Mouse (Mus musculus) kidney, embryonic 14.5 days (tissue): Measurements from ENCODE around the gene Stab1. TPM values are rescaled to one million over a fixed set of nuclear protein-coding genes. Genes with fewer than 3 reads are reported as not detected.

Experiments used
- ATAC-seq: fragments of 200-750 bp; cut with Nextera tagmentation; 2 replicates; pipeline ENCODE4 v1.8.0; 2017; ENCODE audit warnings: moderate number of reproducible peaks, mild to moderate bottlenecking, moderate TSS enrichment, moderate library complexity; ENCODE audit not compliant: low FRiP score, low TSS enrichment
- H3K27ac ChIP-seq: fragments of 300-500 bp; sonication (generic); 2 replicates; pipeline ENCODE4 v1.5.1; 2014; ENCODE audit warnings: low read depth, mild to moderate bottlenecking, low read length, moderate library complexity, mixed read lengths
- H3K27me3 ChIP-seq: fragments of 300-500 bp; sonication (generic); 2 replicates; pipeline ENCODE4 v1.6.1; 2014; ENCODE audit warnings: mild to moderate bottlenecking, low read length; ENCODE audit not compliant: control insufficient read depth, insufficient read depth
- H3K36me3 ChIP-seq: fragments of 300-500 bp; sonication (generic); 2 replicates; pipeline ENCODE4 v1.6.1; 2014; ENCODE audit warnings: low read length, mixed read lengths; ENCODE audit not compliant: control insufficient read depth, insufficient read depth
- H3K4me1 ChIP-seq: fragments of 300-500 bp; sonication (generic); 2 replicates; pipeline ENCODE4 v1.6.1; 2014; ENCODE audit warnings: low read length, mixed read lengths; ENCODE audit not compliant: control insufficient read depth, insufficient read depth
- H3K4me2 ChIP-seq: fragments of 300-500 bp; sonication (generic); replicated peaks from 2 replicates; pipeline ENCODE4 v1.6.1; 2014; ENCODE audit warnings: low read depth, mild to moderate bottlenecking, low read length
- H3K4me3 ChIP-seq: fragments of 300-500 bp; sonication (generic); 2 replicates; pipeline ENCODE4 v1.5.1; 2014; ENCODE audit warnings: mild to moderate bottlenecking, low read length
- H3K9ac ChIP-seq: fragments of 300-500 bp; sonication (generic); 2 replicates; pipeline ENCODE4 v1.6.1; 2014; ENCODE audit warnings: low read depth, mild to moderate bottlenecking, low read length, moderate library complexity
- H3K9me3 ChIP-seq: fragments of 300-500 bp; sonication (generic); 2 replicates; pipeline ENCODE4 v1.6.1; 2016; ENCODE audit warnings: low read length; ENCODE audit not compliant: control insufficient read depth
- WGBS: fragments of 180-500 bp; shearing (Covaris S2); extraction: QIAGEN DNeasy Blood & Tissue Kit; methylation state at CpG from one replicate; pipeline ENCODE4 v1.1.7; 2014; 5-methylcytosine and 5-hydroxymethylcytosine counted together
- polyA plus RNA-seq: library from polyadenylated mRNA; unstranded; fragments of >200 nt; fragmentation: Nextera tagmentation; extraction: Ambion mirVana; gene quantifications from 2 replicates; pipeline ENCODE4 v1.2.1, GENCODE M21; 2014

Gene Stab1
- polyA plus RNA-seq, 1 experiment from 2014 or later, result 41.1 TPM

- no peak overlapping the region for H3K9ac ChIP-seq
- peaks cover 26% of the 10 kb centered on the region; the same call in 1 of the 2 replicates for H3K4me1 ChIP-seq
- 81% methylated on average over 8 of the region's 8 CpGs for WGBS
- H3K27me3 ChIP-seq, result no peaks in the 10 kb centered on the region
- no peaks in the 10 kb centered on the region for H3K9me3 ChIP-seq
- no peaks in the 10 kb centered on the region for H3K36me3 ChIP-seq
- H3K27ac ChIP-seq, result no peak overlapping the region
- no peak for ATAC-seq
- H3K4me3 ChIP-seq, result no peak overlapping the region
- H3K4me2 ChIP-seq, result no peak overlapping the region
Observed at GRCm38 (mm10) chr14:31164067-31164466, 4.4 kb downstream of the Stab1 start.

DNA sequence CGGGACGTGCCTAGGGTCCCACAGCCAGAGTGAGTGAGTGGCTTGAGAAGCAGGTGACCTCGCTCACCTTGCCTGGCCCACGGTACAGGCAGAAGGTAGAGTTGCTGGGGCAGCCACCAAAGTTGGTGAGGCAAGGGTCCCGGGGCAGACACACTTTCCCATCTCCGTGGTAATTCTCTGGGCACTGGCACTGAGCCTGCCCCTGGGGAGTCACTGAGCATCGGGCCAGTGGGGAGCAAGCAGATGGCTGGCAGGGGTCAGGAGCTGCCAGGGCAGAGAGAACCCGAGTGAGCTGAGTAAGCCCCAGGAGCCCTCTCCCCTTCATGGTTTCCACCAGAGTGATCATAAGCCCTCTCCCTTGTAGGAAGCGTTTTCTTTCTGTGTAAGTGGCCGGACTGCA is 6.8 kb downstream of the Stab1 start:
- 65% methylated on average over 10 of the region's 10 CpGs for WGBS
- no peak for ATAC-seq

DNA sequence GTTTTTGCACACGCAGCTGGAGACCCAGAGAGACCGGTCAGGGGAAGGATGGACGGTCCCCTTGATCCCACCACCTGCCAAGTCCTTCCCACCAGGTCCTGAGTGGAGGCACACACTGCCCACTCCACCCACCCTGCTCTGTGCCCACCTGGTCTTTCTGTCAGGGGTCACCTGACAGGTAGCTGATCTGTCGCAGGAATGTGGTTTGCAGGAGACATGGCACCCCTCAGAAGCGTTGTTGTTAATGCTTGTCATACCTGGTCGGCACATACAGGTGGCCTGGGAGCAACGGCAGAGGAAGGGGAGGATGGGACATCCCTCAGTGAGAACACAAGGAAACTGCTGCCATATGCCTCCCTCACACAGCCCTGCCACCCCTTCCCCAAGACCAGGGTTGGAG is 7.2 kb downstream of the Stab1 start:
- H3K4me2 ChIP-seq, result no peak overlapping the region
- H3K9ac ChIP-seq, result no peak overlapping the region
- no peaks in the 10 kb centered on the region for H3K36me3 ChIP-seq
- H3K4me3 ChIP-seq, result no peak overlapping the region
- peaks cover 20% of the 10 kb centered on the region; the same call in 1 of the 2 replicates for H3K4me1 ChIP-seq
- H3K27me3 ChIP-seq, result no peaks in the 10 kb centered on the region
- H3K9me3 ChIP-seq, result no peaks in the 10 kb centered on the region
- 86% methylated on average over 7 of the region's 7 CpGs for WGBS
- no peak for ATAC-seq
- no peak overlapping the region for H3K27ac ChIP-seq

More for the DNA sequence above, 6.8 kb downstream of the Stab1 start:
- H3K4me3 ChIP-seq, result no peak overlapping the region
- H3K4me2 ChIP-seq, result no peak overlapping the region
- H3K9ac ChIP-seq, result no peak overlapping the region
- H3K27ac ChIP-seq, result no peak overlapping the region
- H3K4me1 ChIP-seq, result peaks cover 24% of the 10 kb centered on the region; the same call in 1 of the 2 replicates
- H3K36me3 ChIP-seq, result no peaks in the 10 kb centered on the region
- no peaks in the 10 kb centered on the region for H3K9me3 ChIP-seq
- no peaks in the 10 kb centered on the region for H3K27me3 ChIP-seq

DNA sequence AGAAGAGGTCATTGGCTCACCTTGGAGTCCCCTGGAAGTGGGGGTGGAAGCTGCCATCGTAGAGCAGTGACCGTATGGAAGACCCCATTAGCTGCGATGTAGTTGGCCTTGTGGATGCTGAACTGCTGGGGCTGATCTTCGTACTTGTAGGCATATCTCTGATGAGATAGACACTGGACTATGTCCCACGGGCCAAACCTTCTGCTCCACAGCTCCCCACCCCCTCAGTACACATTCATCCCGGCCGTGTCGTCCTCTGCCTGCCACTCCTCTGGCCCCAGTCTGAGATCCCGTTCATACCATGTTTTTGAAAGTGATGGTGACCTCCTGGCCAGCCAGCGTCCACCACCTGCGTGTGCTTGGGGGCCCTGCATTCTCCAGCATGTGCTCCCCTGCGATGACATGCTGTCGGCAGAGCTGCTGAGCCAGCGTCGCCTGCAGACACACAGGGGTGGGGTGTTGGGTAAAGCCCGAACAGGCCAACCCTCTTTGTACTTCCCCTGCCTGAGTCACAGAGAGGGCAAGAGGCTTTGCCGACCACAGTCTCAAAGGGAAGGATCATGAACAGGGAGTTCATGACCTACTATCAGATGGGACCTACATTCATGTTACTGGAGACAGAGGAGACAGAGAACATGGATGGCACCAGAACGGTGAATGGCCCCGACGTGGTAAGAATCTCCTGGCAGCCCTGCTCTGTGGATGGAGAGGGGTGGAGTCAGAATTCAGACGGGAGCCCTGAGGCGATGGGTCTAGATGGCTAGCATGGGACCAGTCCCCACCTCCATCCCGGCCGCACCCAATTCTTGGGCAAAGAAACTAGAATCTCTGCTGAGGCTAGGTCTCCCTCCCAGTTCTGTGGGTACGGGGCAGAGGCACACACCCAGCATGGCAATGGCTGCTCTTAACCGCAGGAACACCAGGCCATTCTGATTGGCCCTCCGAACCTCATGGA is 8.0 kb downstream of the Stab1 start:
- Histone ChIP-seq H3K4me3 (no peak overlapping the region), H3K27ac (no peak overlapping the region), H3K9ac (no peak overlapping the region), H3K27me3 (no peaks in the 10 kb centered on the region), H3K4me2 (no peak overlapping the region), H3K4me1 (peaks cover 14% of the 10 kb centered on the region; the same call in 1 of the 2 replicates), H3K9me3 (no peaks in the 10 kb centered on the region), H3K36me3 (no peaks in the 10 kb centered on the region)
- whole genome bisulfite sequencing, result 73% methylated on average over 27 of the region's 27 CpGs
- no peak for ATAC-seq

- H3K27ac ChIP-seq, result no peak overlapping the region
- no peak overlapping the region for H3K4me3 ChIP-seq
- H3K9ac ChIP-seq, result no peak overlapping the region
- no peaks in the 10 kb centered on the region for H3K9me3 ChIP-seq
- no peak for ATAC-seq
- 86% methylated on average over 11 of the region's 11 CpGs for WGBS
- no peaks in the 10 kb centered on the region for H3K27me3 ChIP-seq
- H3K36me3 ChIP-seq, result peaks cover 19% of the 10 kb centered on the region
- no peak overlapping the region for H3K4me2 ChIP-seq
- H3K4me1 ChIP-seq, result no peaks in the 10 kb centered on the region
Observed at GRCm38 (mm10) chr14:31145694-31146093, 22.7 kb downstream of the Stab1 start.

GRCm38 (mm10) chr14:31141011-31141410 is 27.4 kb downstream of the Stab1 start:
- 92% methylated on average over 14 of the region's 14 CpGs for WGBS
- H3K27ac ChIP-seq, result no peak overlapping the region
- no peak for ATAC-seq
- no peak overlapping the region for H3K4me3 ChIP-seq
- no peaks in the 10 kb centered on the region; the same call in none of the 2 replicates for H3K4me1 ChIP-seq
- no peaks in the 10 kb centered on the region for H3K9me3 ChIP-seq
- no peak overlapping the region for H3K4me2 ChIP-seq
- H3K36me3 ChIP-seq, result peaks cover 64% of the 10 kb centered on the region
- no peaks in the 10 kb centered on the region for H3K27me3 ChIP-seq
- no peak overlapping the region for H3K9ac ChIP-seq

- H3K9ac ChIP-seq, result no peak overlapping the region
- no peak for ATAC-seq
Observed at GRCm38 (mm10) chr14:31140141-31140540, 28.3 kb downstream of the Stab1 start.

DNA sequence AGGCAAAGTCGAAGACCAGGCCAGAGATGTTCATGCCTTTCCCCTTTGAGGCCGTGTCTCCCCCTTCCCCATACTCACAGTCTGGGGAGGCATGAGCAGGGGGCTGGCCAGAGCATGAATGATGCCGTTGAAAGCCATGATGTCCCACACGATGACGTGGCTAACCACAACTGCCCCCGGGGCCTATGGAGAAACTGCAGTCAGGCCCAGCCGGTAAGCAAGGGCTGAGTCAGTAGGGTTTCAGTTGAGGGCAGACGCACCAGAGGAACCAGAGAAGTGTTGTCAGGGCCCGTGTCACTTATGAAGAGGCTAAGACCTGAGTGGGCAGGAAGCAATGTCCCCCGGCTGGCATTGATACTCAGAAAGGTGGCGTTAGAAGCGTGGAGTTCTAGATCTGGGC is 28.8 kb downstream of the Stab1 start:
- no peak overlapping the region for H3K27ac ChIP-seq
- H3K4me3 ChIP-seq, result no peak overlapping the region
- ATAC-seq, result no peak
- peaks cover 78% of the 10 kb centered on the region for H3K36me3 ChIP-seq
- H3K4me1 ChIP-seq, result no peaks in the 10 kb centered on the region; the same call in none of the 2 replicates
- no peaks in the 10 kb centered on the region for H3K27me3 ChIP-seq
- H3K9me3 ChIP-seq, result no peaks in the 10 kb centered on the region
- no peak overlapping the region for H3K4me2 ChIP-seq
- no peak overlapping the region for H3K9ac ChIP-seq
- 92% methylated on average over 12 of the region's 12 CpGs for WGBS

More at GRCm38 (mm10) chr14:31140141-31140540, 28.3 kb downstream of the Stab1 start:
- Histone ChIP-seq H3K27ac (no peak overlapping the region), H3K9me3 (no peaks in the 10 kb centered on the region), H3K27me3 (no peaks in the 10 kb centered on the region), H3K4me1 (no peaks in the 10 kb centered on the region; the same call in none of the 2 replicates), H3K4me2 (no peak overlapping the region), H3K4me3 (no peak overlapping the region), H3K36me3 (peaks cover 73% of the 10 kb centered on the region)
- WGBS, result 92% methylated on average over 15 of the region's 15 CpGs

DNA sequence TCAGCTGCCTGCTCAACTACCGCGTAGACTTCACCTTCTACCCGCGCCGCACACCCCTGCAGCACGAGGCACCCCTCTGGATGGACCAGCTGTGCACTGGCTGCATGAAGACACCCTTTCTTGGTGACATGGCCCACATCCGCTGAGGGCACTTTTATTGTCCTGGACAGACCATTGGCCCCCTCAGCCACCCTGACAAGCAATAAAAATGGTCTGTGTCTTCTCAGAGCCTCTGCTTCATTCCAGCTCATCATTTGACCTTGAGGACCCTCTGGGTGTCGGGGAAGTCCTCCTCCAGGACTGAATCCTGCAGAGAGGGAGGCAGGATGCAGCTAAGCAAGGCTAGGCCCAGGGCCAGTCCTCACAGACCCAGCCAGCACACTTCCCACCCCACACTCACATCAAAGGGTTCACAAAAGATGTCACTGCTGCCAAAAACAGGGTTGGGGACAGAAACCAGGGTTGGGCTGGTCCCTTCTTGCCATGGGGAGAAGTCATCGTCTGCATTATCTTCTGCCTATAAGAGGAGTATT is 29.5 kb downstream of the Stab1 start:
- no peak overlapping the region for H3K9ac ChIP-seq
- H3K27me3 ChIP-seq, result no peaks in the 10 kb centered on the region
- H3K4me3 ChIP-seq, result no peak overlapping the region
- no peak for ATAC-seq
- H3K36me3 ChIP-seq, result peaks cover 83% of the 10 kb centered on the region
- no peak overlapping the region for H3K4me2 ChIP-seq
- no peak overlapping the region for H3K27ac ChIP-seq
- H3K9me3 ChIP-seq, result no peaks in the 10 kb centered on the region
- no peaks in the 10 kb centered on the region; the same call in none of the 2 replicates for H3K4me1 ChIP-seq
- 91% methylated on average over 9 of the region's 9 CpGs for WGBS
